Mouse (Mus musculus): ENCODE measurements around the gene Eapp. TPM values are rescaled to one million over a fixed set of nuclear protein-coding genes. Genes with fewer than 3 reads are reported as not detected.
"Not testable (repeated sequence)": the region's sequence is repeated elsewhere in the genome, so short reads cannot be mapped to it uniquely, and the experiment has no call there.

Eapp gene
- polyA plus RNA-seq, 1 experiment from 2014 or later, result 57.5 TPM

GRCm38 (mm10) chr12:54709691-54710493 is 14.2 kb upstream of the Eapp start:
- not testable (repeated sequence) for H3K27ac ChIP-seq, H3K9ac ChIP-seq, H3K36me3 ChIP-seq, H3K4me2 ChIP-seq, H3K4me1 ChIP-seq, H3K9me3 ChIP-seq, H3K27me3 ChIP-seq
- ATAC-seq (ENCODE audit: borderline replicate concordance, extremely low read depth, low FRiP score, low TSS enrichment), result peak; percentile 35
- under 1% methylated on average over 10 of the region's 44 CpGs for WGBS
- H3K4me3 ChIP-seq, result 0 out of 2 replicates have a peak overlapping the region, but pooled peaks have one; percentile 26

- Histone ChIP-seq H3K27me3 (peaks cover 4% of the 10 kb centered on the region; the same call in 1 of the 2 replicates), H3K9ac (0 out of 2 replicates have a peak overlapping the region, but pooled peaks have one; percentile 7), H3K4me1 (peaks cover 7% of the 10 kb centered on the region; the same call in 1 of the 2 replicates), H3K9me3 (no peaks in the 10 kb centered on the region), H3K4me2 (no peak overlapping the region), H3K36me3 (no peaks in the 10 kb centered on the region), H3K4me3 (no peak overlapping the region), H3K27ac (no peak overlapping the region)
- WGBS, result 63% methylated on average over 7 of the region's 7 CpGs
- no peak for ATAC-seq (ENCODE audit: borderline replicate concordance, extremely low read depth, low FRiP score, low TSS enrichment)
Observed at GRCm38 (mm10) chr12:54699394-54699793, 3.7 kb upstream of the Eapp start.

- no peak overlapping the region for H3K9ac ChIP-seq
- 29% methylated on average over 6 of the region's 6 CpGs for WGBS
- H3K27me3 ChIP-seq, result peaks cover 4% of the 10 kb centered on the region; the same call in 1 of the 2 replicates
- no peak overlapping the region for H3K4me2 ChIP-seq
- no peaks in the 10 kb centered on the region for H3K9me3 ChIP-seq
- H3K27ac ChIP-seq, result no peak overlapping the region
- H3K4me3 ChIP-seq, result no peak overlapping the region
- no peaks in the 10 kb centered on the region for H3K36me3 ChIP-seq
- no peak for ATAC-seq (ENCODE audit: borderline replicate concordance, extremely low read depth, low FRiP score, low TSS enrichment)
- H3K4me1 ChIP-seq, result peaks cover 7% of the 10 kb centered on the region; the same call in 1 of the 2 replicates
Observed at GRCm38 (mm10) chr12:54697791-54698250, 2.1 kb upstream of the Eapp start.

GRCm38 (mm10) chr12:54697003-54697597 is 1.4 kb upstream of the Eapp start:
- Histone ChIP-seq H3K27ac (peak overlapping the region; percentile 38), H3K27me3 (no peaks in the 10 kb centered on the region), H3K9ac (no peak overlapping the region), H3K9me3 (no peaks in the 10 kb centered on the region), H3K4me1 (peaks cover 7% of the 10 kb centered on the region; the same call in 1 of the 2 replicates), H3K4me3 (no peak overlapping the region), H3K36me3 (peaks cover 1% of the 10 kb centered on the region; the same call in 1 of the 2 replicates), H3K4me2 (no peak overlapping the region)
- ATAC-seq (ENCODE audit: borderline replicate concordance, extremely low read depth, low FRiP score, low TSS enrichment), result no peak
- 4% methylated on average over 7 of the region's 7 CpGs for WGBS

- peak; percentile 93 for ATAC-seq (ENCODE audit: borderline replicate concordance, extremely low read depth, low FRiP score, low TSS enrichment)
Observed at GRCm38 (mm10) chr12:54696242-54697002, 725 bp upstream of the Eapp start.

GRCm38 (mm10) chr12:54694847-54695510 is 718 bp downstream of the Eapp start:
- H3K4me2 ChIP-seq, result peak overlapping the region; percentile 76
- WGBS, result 33% methylated on average over 12 of the region's 12 CpGs
- H3K27me3 ChIP-seq, result no peaks in the 10 kb centered on the region
- ATAC-seq (ENCODE audit: borderline replicate concordance, extremely low read depth, low FRiP score, low TSS enrichment), result no peak
- peaks cover 7% of the 10 kb centered on the region; the same call in 1 of the 2 replicates for H3K4me1 ChIP-seq
- H3K27ac ChIP-seq, result peak overlapping the region; percentile 95
- peak overlapping the region; percentile 76 for H3K4me3 ChIP-seq
- H3K9me3 ChIP-seq, result no peaks in the 10 kb centered on the region
- H3K9ac ChIP-seq, result peak overlapping the region; percentile 73
- peaks cover 16% of the 10 kb centered on the region for H3K36me3 ChIP-seq

More at GRCm38 (mm10) chr12:54696242-54697002, 725 bp upstream of the Eapp start:
- peaks cover 4% of the 10 kb centered on the region for H3K36me3 ChIP-seq
- no peaks in the 10 kb centered on the region for H3K27me3 ChIP-seq
- WGBS, result under 1% methylated on average over 32 of the region's 32 CpGs
- H3K9me3 ChIP-seq, result no peaks in the 10 kb centered on the region
- peak overlapping the region; percentile 95 for H3K27ac ChIP-seq
- peak overlapping the region; percentile 76 for H3K4me2 ChIP-seq
- peak overlapping the region; percentile 76 for H3K4me3 ChIP-seq
- H3K4me1 ChIP-seq, result peaks cover 7% of the 10 kb centered on the region; the same call in 1 of the 2 replicates
- H3K9ac ChIP-seq, result peak overlapping the region; percentile 52

- Histone ChIP-seq H3K9ac (no peak overlapping the region), H3K9me3 (no peaks in the 10 kb centered on the region), H3K4me3 (no peak overlapping the region), H3K4me1 (no peaks in the 10 kb centered on the region), H3K4me2 (no peak overlapping the region), H3K36me3 (peaks cover 36% of the 10 kb centered on the region), H3K27me3 (no peaks in the 10 kb centered on the region), H3K27ac (no peak overlapping the region)
- WGBS, result 93% methylated on average over 5 of the region's 5 CpGs
- no peak for ATAC-seq (ENCODE audit: borderline replicate concordance, extremely low read depth, low FRiP score, low TSS enrichment)
Observed at GRCm38 (mm10) chr12:54689082-54689481, 6.6 kb downstream of the Eapp start.

GRCm38 (mm10) chr12:54683182-54683581 is 12.5 kb downstream of the Eapp start:
- no peaks in the 10 kb centered on the region for H3K27me3 ChIP-seq
- H3K27ac ChIP-seq, result no peak overlapping the region
- peaks cover 14% of the 10 kb centered on the region for H3K36me3 ChIP-seq
- H3K4me2 ChIP-seq, result no peak overlapping the region
- 17% methylated on average over 1 of the region's 1 CpGs for WGBS
- H3K4me3 ChIP-seq, result no peak overlapping the region
- no peaks in the 10 kb centered on the region for H3K4me1 ChIP-seq
- H3K9ac ChIP-seq, result no peak overlapping the region
- no peak for ATAC-seq (ENCODE audit: borderline replicate concordance, extremely low read depth, low FRiP score, low TSS enrichment)
- H3K9me3 ChIP-seq, result no peaks in the 10 kb centered on the region

GRCm38 (mm10) chr12:54676709-54677108 is 19.0 kb downstream of the Eapp start:
- no peaks in the 10 kb centered on the region for H3K4me1 ChIP-seq
- WGBS, result 84% methylated on average over 9 of the region's 9 CpGs
- H3K4me3 ChIP-seq, result no peak overlapping the region
- no peak overlapping the region for H3K9ac ChIP-seq
- H3K4me2 ChIP-seq, result no peak overlapping the region
- peaks cover 48% of the 10 kb centered on the region for H3K36me3 ChIP-seq
- no peaks in the 10 kb centered on the region for H3K27me3 ChIP-seq
- ATAC-seq (ENCODE audit: borderline replicate concordance, extremely low read depth, low FRiP score, low TSS enrichment), result no peak
- H3K9me3 ChIP-seq, result no peaks in the 10 kb centered on the region
- H3K27ac ChIP-seq, result no peak overlapping the region

GRCm38 (mm10) chr12:54675396-54675795 is 20.3 kb downstream of the Eapp start:
- Histone ChIP-seq H3K9ac (no peak overlapping the region), H3K27ac (no peak overlapping the region), H3K4me1 (no peaks in the 10 kb centered on the region), H3K36me3 (peaks cover 49% of the 10 kb centered on the region), H3K27me3 (no peaks in the 10 kb centered on the region), H3K9me3 (no peaks in the 10 kb centered on the region), H3K4me2 (no peak overlapping the region), H3K4me3 (no peak overlapping the region)
- 94% methylated on average over 4 of the region's 4 CpGs for WGBS
- ATAC-seq (ENCODE audit: borderline replicate concordance, extremely low read depth, low FRiP score, low TSS enrichment), result no peak

GRCm38 (mm10) chr12:54671262-54671661 is 24.4 kb downstream of the Eapp start:
- H3K4me1 ChIP-seq, result no peaks in the 10 kb centered on the region
- no peaks in the 10 kb centered on the region for H3K27me3 ChIP-seq
- H3K4me3 ChIP-seq, result no peak overlapping the region
- H3K27ac ChIP-seq, result no peak overlapping the region
- H3K9ac ChIP-seq, result no peak overlapping the region
- peaks cover 33% of the 10 kb centered on the region for H3K36me3 ChIP-seq
- no peak for ATAC-seq (ENCODE audit: borderline replicate concordance, extremely low read depth, low FRiP score, low TSS enrichment)
- no peak overlapping the region for H3K4me2 ChIP-seq
- no peaks in the 10 kb centered on the region for H3K9me3 ChIP-seq
- 87% methylated on average over 4 of the region's 4 CpGs for WGBS
